In the genomic region with DNA sequence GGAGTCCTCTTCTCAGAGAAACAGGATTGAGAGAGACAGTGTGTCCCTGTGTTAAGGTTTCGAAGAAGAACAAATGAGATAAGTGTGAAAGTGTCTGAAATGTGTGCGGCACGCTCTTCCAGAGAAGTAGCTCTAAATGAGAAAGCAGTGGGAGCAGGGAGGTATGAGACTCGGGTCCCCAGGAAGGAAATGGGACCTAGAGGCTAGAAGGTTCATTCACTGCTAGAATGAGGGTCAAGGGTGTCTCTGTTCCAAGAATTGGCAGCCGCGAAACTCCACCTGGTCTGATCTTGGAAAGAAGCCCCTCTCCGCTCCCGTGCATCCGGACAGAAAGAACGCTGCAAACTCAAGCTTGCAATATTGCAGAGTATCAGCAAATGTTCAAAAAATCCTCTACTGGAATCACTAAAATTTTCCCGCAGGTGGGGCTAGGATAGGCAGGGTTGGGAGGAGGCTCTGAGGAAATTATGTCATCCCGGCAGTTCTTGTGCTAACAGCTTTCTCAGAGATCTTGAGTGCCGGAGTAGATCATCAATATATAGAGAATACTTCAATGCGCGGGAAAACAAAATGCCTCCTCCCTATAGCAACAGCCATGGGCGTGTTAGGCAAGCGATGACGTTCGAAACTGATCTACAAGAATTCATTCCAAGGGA, we compare ENCODE assay signal across 8 mouse cellular contexts. TPM values are rescaled to one million over a fixed set of nuclear protein-coding genes. Genes with fewer than 3 reads are reported as not detected.
DNase-seq lines count a peak whose midpoint lies in the region; ATAC-seq and TF ChIP-seq lines count a peak whose summit lies in the region.

No protein-coding gene starts in this region.

- H3K9ac ChIP-seq in kidney, postnatal 0 days (ENCODE audit: low read depth, low read length): peak overlapping the region; percentile 68; the same call in 1 of the 2 replicates
- H3K9ac ChIP-seq in midbrain, embryonic 13.5 days (replicated peaks): peak overlapping the region; percentile 85

- 4% methylated on average over 19 of the region's 19 CpGs for WGBS in kidney, postnatal 0 days
- 3% methylated on average over 19 of the region's 19 CpGs for WGBS in midbrain, embryonic 13.5 days

- TF ChIP-seq CTCF in gastrocnemius, adult 2 months (IDR thresholded peaks at IDR 0.05): no peak
- TF ChIP-seq CTCF in kidney, postnatal 0 days (IDR thresholded peaks at IDR 0.05; ENCODE audit: low read depth): no peak

- peak overlapping the region; percentile 99 for H3K4me2 ChIP-seq in kidney, postnatal 0 days (ENCODE audit: low read length)
- H3K4me2 ChIP-seq in midbrain, embryonic 13.5 days (replicated peaks): peak overlapping the region; percentile 86

- H3K4me1 ChIP-seq in kidney, postnatal 0 days (replicated peaks; ENCODE audit: insufficient read depth, low read length): no peaks in the 10 kb centered on the region
- peaks cover 27% of the 10 kb centered on the region for H3K4me1 ChIP-seq in midbrain, embryonic 13.5 days (replicated peaks)

- H3K9me3 ChIP-seq in kidney, postnatal 0 days (replicated peaks; ENCODE audit: low read length): no peaks in the 10 kb centered on the region
- no peaks in the 10 kb centered on the region for H3K9me3 ChIP-seq in midbrain, embryonic 13.5 days

- no peaks in the 10 kb centered on the region for H3K36me3 ChIP-seq in kidney, postnatal 0 days (ENCODE audit: insufficient read depth, low read length)
- no peaks in the 10 kb centered on the region for H3K36me3 ChIP-seq in midbrain, embryonic 13.5 days

- peak; percentile 26 for DNase-seq in gastrocnemius, adult 2 months
- DNase-seq in gastrocnemius, postnatal 14 days: no peak
- DNase-seq in cerebellum, adult 8-10 months: peak; percentile 11
- DNase-seq in frontal cortex, postnatal 14 days (ENCODE audit: low spot score in 2 of 2): peak; percentile 14 to 17
- peak; percentile 13 for DNase-seq in kidney, postnatal 0 days (ENCODE audit: low spot score)
- no peak for DNase-seq in ovary, postnatal 14 days (ENCODE audit: low spot score)
- DNase-seq in gastrocnemius, postnatal 10 days: no peak

- peak overlapping the region; percentile 95 for H3K27ac ChIP-seq in gastrocnemius, adult 2 months
- H3K27ac ChIP-seq in kidney, postnatal 0 days: peak overlapping the region; percentile 80
- peak overlapping the region; percentile 97 for H3K27ac ChIP-seq in midbrain, embryonic 13.5 days

- intact Hi-C loops in gastrocnemius, adult 2 months (cut with DNase I): loop anchor here (5.0 to 10.0 kb wide), 2 partner anchors 264 to 352 kb away; no protein-coding TSS in a partner anchor
- intact Hi-C loops in gastrocnemius, postnatal 14 days (cut with DNase I; ENCODE audit: low total_unique reads): no loop called here

- no peak for ATAC-seq in kidney, postnatal 0 days (replicated peaks; ENCODE audit: low FRiP score, low read depth)
- no peak for ATAC-seq in midbrain, embryonic 13.5 days

- no peaks in the 10 kb centered on the region for H3K27me3 ChIP-seq in kidney, postnatal 0 days (ENCODE audit: insufficient read depth, low read length)
- H3K27me3 ChIP-seq in midbrain, embryonic 13.5 days: no peaks in the 10 kb centered on the region

- peak overlapping the region; percentile 93 for H3K4me3 ChIP-seq in gastrocnemius, adult 2 months
- peak overlapping the region; percentile 66 for H3K4me3 ChIP-seq in kidney, postnatal 0 days (replicated peaks; ENCODE audit: low read depth, low read length)
- H3K4me3 ChIP-seq in midbrain, embryonic 13.5 days (replicated peaks): peak overlapping the region; percentile 51

RNA-seq across cellular contexts. Expression of a gene that starts 2.2 kb away (rescaled TPM):
- 10 to 100 TPM; 10.3 to 16.8 TPM for total RNA-seq in gastrocnemius, adult 2 months (2021)
- 10 to 100 TPM in 1 of 2 experiments, 1 to 10 TPM in 1; 9.6 to 10.2 TPM for total RNA-seq in gastrocnemius, postnatal 14 days (2021)
- 6.5 and 7.0 TPM in 2 replicates for polyA plus RNA-seq in kidney, postnatal 0 days (2015; fragmentation: Nextera tagmentation; extraction: Ambion mirVana)
- 58.9 and 66.1 TPM in 2 replicates for polyA plus RNA-seq in midbrain, embryonic 13.5 days (2015; fragmentation: Nextera tagmentation; extraction: Ambion mirVana)
- total RNA-seq in gastrocnemius, postnatal 10 days (2021): 10 to 100 TPM; 11.8 to 14.2 TPM

Comparison
In these comparisons a context has a peak if more than half of its experiments do, and no peak if none do; other contexts are left out.
1. DNase-seq: peak in gastrocnemius, adult 2 months (single experiment), cerebellum, adult 8-10 months (single experiment), frontal cortex, postnatal 14 days (2 of 2) and kidney, postnatal 0 days (single experiment); none in gastrocnemius, postnatal 14 days (single experiment), ovary, postnatal 14 days (single experiment) and gastrocnemius, postnatal 10 days (single experiment).
2. Peak in every context shown above with its lines, with median percentiles within 50 percentile points of each other: H3K27ac ChIP-seq and H3K4me3 ChIP-seq.